Mouse (Mus musculus) frontal cortex, postnatal 10 days (tissue): ENCODE measurements at regions not wholly inside any gene's neighbourhood (a gene's known extent, or its start where the extent isn't known, plus 50 kb on each side); places are given as distances from the start of the nearest gene placed in this dataset.
"Not testable (repeated sequence)": the region's sequence is repeated elsewhere in the genome, so short reads cannot be mapped to it uniquely, and the experiment has no call there.

Experiments
- DNase-seq, 2 experiments: peaks; one replicate each; pipeline ENCODE4 v3.0.0; 2022; ENCODE audit warnings: low spot score in 2 of 2, mixed read lengths in 1 of 2

DNA sequence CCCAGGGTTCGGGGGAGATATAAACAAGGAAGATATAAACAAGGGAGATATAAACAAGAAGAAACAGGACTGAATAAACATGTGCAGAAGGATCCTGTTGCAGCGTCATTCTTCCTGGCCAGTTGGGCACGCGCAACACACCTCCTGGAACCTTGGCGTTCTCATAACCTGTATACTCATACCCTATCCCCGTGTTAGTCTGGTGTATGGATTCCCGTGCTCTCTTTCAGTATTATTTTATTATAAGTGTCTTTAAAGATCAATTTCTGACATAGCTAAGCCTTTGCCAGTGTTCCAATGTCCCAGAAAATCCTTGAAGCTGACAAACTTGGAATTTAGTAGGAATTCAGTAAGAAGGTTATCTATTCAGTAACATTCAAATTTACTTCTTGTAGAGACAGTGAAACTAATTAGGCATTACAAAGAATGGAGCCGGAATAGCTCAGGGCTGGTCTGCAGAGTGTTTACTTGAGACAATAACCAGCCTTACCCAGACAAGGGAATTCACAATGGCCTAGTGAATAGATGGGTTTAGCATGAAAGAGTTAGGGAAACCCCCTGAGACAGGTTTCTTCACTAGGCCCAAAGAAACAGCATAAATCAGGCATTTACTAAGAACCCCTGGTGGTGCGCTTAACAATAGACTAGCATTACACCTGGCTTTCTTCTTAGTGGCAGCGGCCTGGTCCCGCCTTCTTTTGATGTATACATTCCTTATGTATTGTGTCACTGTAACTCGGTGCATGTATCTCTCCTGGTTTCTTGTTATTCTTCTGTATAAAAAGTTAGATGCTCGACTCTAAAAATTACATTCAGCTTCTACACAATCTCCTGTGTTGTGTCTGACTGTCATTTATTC lies 458.4 kb downstream of the Epm2a start:
- not testable (repeated sequence) for DNase-seq

DNA sequence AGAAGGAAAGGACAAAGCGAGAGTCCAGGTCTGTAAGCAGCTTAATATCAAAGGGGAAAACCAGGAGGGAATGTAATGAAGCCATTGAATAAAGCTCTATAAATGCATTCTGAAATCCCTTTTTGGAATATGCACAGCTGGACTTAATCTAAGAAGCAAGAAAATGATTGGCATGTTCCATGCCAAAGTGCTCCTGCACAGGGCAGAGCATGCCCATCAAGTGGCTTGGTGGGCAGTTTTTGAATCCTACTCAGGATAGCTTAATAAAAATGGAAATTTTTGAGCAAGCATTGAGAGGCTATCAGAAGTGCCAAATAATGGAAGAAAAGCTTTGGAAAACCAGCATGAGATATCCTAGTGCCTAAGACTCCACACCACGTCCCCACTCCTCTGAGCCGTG lies 466.1 kb downstream of the Epm2a start:
- DNase-seq, result no peak

DNA sequence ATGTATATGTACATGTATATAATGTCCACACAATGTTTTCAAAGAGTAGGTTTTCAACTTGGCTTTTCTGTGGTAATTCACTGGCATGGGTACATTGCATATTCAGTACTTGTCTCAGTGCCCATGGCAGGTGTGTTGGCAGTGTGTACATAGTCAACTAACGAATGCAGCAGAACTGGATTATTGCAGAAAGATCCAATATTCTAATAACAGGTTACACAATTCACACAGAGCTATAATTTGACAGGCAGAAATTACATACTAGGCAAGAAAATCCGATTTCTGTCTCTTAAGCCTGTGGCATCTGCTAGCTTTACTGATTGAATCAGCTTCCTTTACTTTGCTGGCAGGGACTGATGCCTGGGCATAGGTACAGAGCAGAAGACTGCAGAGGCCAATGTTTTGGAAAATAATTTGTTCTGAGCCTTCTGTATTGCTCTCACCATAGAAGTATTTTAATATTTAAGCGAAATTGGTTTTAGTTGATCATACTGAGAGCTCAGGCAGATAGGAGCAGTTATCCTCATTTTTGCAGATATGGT lies 479.3 kb downstream of the Epm2a start:
- no peak for DNase-seq

DNA sequence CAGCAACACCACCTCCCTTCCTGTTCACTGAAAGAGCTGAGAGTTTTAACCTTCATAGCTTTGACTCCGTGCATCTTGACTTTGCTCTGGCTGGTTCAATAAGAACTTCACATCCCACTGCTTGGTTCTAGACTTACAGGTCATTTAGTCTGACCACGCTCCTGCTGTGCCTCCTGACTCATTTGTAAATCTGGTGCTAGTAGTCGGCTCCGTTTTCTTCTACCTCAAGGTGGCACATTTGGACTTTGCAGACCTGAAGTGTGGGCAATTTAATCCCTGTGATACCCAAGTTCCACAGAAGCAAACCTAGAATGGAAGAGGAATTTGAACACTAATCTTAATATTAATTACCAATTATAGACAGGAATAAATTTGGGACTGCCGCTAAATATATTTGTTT lies 497.9 kb downstream of the Epm2a start:
- no peak for DNase-seq

DNA sequence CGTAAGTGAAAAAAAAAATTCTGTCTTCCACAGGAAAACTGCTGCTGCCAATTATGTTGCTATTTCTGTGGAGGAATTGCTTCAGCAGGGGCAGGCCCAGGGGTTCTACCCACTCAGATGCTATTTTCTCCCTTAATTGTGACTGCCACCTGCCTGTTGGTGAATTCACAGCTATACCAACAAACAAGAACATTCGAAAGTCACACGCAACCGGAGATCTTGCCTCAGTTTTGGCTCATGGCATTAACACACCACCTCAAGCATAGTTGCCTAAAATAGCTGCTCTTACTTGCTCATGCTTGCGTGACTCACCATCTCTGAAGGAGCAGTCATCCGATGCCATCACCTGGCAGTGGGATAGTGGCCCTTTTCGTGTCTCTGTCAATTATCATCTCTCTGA lies 498.3 kb downstream of the Epm2a start:
- DNase-seq, result peak in 1 of 2 experiments; percentile 7

DNA sequence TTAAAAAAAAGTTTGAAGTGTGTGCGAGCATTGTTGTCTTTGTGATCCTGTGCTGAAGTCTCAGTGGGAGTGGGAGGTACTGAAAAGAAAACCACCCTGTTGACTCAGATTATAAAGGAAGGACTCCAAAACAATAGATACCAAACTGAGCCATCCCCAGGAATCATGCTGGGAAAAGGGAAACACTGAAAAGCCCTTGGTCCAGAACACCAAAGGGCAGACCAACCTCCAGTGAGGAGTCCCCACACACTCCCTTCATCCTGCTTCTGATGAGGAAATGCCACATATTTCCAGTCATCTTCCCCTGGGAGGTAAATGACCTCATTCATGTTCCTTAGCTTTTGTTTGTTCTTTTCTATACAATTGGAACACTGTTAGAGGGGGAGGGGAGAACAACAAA lies 502.9 kb downstream of the Epm2a start:
- DNase-seq, result no peak

DNA sequence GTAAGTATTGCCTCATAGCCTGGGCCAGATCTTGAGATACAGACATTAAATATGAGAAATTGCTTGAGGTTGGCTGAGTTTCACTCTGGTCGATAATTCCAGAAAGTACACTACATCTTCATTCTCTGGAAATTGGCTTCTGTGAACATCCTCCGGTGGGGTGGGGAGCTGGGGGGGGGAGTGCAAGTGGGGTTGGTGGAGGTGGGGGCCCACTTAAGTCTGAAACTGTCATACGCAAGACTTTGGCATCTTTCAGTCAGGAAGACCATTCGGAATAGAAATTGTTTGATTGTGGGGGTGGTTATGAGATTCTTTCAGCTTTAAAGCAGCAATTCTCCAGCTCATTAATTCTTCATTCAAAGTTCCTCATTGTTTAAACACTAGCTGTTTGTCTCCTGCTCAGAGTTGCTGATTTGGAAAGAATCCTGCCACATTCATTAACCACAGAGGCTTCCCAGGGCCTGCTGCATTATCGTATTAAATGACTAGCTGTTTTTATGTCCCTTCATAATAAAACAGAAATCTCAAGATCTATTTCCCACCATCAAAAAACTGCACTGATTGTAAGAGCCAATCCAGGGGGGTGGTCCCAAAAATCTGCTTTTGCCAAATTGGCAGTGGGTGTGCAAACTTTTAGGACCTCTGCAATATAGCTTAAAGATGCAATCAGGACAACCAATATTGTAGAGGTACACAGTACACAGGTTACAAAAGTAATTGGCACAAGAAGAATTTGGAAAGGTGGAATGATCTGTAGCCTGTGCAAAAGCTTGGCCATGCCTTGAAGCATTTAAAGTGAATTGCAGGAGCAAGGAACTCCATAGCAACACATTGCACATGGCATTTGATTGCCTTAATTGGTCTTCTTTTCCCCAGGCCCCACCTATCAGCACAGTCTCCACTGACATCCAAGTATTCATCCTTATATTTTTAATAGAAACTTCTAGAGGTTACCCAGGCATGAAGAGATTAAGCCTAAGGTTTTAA lies 532.2 kb downstream of the Epm2a start:
- DNase-seq, result peak in 1 of 2 experiments; percentile 7

DNA sequence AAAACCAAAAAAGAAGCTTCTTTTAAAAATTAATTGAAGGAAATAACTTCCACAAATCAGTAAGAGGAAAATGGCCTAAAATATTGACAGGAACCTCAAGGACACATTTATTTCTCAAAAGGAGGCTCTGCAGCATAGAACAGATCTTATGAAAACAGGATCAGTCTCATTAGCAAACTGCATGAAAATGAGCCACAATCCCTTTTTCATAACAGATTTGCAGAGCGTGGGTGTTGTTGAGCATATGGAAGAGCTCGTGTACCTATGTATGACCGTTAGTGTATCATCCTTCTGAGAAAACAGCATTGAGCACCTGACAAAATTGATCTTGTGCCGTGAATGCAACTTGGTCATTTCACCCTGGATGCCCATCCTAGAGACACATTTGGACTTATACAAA lies 543.0 kb downstream of the Epm2a start:
- no peak for DNase-seq

DNA sequence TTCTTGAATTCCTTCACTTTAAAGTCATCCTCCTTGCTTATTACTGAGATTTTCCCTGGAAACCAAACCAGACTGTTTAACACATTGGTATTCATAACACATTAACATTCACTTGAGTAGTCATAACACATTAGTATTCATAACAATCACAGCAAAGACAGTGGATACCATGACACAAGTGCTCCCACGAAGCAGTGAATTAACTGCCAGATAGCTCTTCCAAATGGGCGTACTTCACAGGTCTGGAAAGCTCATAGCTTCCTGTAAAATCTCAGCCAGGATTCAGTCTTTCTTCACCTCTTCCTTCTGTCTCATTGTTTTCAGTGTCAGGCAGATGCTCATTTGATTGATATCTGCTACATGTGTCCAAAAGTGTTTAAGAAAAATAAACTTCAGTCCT lies 545.7 kb downstream of the Epm2a start:
- DNase-seq, result no peak

DNA sequence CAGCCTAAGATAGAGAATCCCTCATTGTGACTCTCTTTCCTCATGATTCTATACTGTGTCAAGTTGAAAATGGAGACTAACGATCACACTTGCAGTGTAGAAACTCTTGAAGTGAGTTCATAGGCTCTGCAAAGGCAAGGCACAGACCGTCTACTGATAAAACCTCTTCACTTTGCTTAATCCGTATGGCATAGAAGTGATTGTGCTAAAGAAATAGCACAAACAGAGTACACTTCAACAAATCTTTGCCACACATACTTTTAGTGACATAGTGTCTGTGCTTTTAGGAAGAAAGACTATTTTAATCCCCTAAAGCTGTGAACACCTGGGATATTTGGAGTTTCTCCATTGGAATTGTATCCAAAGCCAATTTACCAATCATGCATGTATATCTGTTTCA lies 578.9 kb downstream of the Epm2a start:
- no peak for DNase-seq

DNA sequence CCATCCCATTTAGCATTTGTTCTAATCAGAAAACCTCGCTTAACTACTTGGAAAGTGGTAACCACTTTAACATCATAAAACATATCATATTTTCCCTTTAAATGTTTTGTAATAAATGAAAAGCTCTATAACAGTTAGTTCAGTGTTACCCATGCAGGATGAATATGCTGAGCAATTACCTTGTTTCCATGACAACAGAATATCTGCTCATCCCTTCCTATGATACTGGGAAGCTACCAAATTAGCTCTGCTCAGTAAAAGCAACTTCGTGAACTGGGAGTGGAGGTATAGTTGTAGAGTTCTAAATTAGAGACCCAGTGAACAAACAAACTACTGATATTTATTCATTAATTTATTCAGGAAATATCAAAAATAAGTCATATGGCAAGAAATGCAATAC lies 595.0 kb downstream of the Epm2a start:
- DNase-seq, result no peak

DNA sequence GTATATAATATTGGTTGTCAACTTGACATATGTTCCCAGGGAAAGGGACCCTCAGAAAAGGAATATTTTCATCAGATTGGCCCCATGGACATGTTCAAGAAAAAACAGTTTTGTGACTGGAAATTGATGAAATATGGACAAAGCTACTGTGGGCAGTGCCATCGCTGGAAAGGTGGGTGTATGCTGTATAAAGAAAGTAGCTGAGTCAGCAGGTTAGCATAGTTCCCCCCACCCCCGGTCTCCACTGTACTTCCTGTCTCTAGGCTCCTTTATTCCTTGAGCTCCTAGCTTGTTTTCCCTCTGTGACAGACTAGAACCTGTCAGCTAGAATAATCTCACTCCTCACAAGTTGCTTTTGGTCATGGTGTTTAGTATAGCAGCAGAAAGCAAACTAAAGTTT lies 599.6 kb downstream of the Epm2a start:
- DNase-seq, result no peak

DNA sequence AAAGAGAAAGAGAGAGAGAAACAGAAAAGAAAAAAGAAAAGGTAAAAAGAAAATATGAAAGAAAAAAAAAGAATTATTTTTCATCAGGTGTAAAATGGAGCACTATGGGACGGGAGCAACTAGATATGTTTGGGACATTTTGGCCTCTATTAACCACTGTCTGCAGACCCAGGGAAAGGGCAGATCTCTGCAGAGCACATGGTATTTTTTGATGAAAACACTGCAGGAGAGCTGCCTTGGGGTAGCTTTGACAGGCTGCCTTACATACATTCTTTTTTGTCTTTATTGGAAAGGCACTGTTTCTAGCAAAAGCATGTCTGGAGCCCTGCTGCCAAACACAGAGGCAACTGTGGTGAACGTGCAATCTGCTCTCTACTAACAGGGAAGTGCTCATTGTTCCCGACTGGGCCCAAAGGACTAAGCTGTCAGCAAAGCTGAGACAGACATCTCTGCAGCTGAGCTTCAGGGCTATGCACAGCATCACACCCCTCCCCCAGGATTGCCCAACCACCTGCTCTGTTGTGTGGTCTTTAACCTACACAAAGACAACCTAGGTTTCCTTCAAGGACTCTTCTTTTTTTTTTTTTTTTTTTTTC lies 617.2 kb downstream of the Epm2a start:
- no peak for DNase-seq

DNA sequence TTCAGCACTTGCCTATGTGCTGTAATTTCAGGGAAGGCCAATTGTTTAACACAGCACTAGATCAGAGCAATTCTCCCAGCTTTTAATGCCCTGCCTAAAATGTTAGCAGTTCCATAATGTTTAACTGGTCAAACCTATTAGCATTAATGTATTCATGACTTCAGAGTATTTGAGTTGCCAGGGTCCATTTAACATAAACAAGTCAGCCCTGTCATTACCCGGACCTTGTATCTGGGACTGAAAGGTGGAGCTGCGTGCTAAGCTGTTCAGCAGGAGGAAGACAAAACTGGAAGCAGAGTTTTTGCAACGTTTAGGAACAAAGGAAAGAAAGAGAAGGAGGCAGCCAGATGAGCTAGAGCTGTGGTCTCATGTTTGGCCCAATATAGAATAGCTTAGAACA lies 661.8 kb downstream of the Epm2a start:
- DNase-seq, result no peak

DNA sequence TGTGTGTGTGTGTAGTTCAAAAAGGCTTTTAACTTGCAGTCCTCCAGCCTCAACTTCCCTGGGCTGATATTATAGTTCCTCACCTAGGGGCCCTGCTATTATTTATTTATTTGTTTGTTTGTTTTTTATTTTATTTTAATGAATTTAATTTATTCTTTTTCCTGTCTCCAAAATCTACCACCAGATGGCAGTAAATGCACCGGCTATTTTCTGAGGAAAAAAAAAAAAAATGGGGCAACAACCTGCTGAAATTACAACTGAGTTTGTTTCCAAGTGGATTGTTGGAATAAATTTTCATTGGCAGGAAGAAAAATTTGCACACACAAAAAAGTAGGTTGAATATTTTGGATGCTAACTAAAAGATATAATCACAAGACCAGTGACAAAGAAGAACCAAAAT lies 662.7 kb downstream of the Epm2a start:
- DNase-seq, result no peak

DNA sequence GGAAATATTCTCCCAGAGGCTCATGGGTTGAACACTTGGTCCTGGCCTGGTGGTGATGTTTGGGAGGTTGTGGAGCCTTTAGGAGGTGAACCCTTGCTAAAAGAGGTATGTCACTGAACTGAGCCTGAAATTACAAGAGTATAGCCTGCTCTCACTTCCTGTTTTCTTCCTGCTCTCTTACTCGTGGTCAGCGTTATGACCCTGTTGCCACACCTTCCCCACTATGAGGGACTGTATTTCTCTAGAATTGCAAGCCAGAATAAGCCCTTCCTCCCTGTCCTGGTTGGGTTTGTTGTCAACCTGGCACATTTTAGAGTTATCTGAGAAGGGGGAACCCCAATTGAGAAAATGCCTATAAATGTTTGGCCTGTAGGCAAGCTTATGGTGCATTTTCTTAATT lies 674.1 kb downstream of the Epm2a start:
- no peak for DNase-seq

DNA sequence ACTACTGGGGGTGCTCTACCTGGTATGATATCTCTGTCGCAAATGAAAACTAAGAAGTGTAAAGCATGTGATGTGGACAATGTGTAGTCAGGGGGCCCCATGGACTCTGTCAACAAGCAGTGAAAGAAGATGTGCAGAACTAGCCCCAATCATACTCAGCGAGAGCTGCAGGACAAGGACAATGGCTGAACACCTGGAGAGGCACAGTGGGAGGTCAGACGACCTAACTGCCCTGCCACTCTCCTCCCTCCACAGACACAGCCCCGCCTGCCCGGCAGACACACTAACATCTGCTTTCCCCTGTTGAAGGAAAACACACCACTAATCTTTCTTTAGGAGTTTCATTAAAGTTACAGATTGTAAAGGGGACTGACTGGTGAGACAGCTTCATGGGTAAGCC lies 675.1 kb downstream of the Epm2a start:
- no peak for DNase-seq

DNA sequence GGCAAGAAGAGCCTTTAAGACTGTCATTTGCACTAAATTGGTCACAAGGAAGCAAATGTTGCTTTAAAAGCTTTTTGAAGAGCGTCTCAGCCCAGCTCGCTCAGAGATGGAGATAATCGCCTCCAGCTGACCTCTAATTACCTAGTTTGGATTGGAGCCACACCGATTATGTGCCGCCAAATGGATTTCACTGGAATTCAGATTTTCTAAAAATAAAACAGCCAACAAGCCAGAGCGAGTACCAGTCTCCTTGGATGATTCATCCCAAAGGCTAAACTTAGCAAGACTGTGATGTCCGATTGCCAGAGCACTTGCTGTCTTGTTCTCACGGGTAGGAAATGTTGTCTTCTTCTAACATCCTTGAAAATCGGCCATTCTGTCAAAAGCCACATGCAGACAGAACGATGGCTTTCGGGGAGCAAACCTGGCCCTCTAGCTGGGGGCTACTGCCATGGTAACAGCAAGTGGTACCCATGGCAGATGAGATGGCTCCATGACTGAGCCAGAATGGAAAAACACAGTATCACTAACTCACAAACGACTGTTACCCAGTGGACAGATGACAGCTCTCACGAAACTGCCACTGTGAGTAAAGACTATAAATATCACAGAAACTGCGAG lies 676.1 kb downstream of the Epm2a start:
- peak; percentile 5 to 14 for DNase-seq

DNA sequence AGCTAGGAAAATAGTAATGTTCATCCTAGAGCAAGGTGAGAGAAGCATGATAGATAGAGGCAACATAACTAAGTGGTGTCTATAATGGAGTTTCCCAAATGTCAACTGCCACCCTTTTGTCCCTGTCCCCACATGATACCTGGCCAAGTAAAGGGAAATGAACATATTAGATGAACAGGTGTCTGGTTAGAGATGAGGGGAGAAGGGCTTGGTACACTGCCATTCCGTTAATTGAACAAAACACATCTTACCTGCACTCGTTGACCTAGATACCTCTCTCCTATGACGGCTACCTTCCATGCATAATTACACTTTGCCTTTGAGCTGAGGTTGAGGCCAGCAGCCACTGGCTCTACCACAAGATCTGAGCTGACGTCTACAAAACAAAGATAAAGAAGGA lies 677.4 kb downstream of the Epm2a start:
- no peak for DNase-seq

DNA sequence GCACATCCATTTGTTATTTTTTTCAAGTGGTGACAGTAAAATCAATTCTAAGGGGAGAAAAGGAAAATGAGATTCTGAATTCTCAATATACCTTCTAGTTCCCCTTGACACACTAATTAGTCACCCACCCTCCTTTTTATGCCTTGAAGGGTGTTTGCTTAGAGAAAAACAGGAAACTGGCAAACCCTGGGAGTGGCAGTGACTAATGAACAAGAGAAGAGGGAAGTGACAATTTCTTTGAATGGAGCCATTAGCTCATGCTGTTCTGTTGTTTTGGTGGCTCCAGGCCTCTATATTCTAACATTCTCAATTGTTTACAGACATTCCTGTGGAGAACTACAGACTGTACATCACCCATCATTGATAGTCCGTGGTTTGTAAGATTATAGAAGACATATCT lies 692.0 kb downstream of the Epm2a start:
- no peak for DNase-seq

DNA sequence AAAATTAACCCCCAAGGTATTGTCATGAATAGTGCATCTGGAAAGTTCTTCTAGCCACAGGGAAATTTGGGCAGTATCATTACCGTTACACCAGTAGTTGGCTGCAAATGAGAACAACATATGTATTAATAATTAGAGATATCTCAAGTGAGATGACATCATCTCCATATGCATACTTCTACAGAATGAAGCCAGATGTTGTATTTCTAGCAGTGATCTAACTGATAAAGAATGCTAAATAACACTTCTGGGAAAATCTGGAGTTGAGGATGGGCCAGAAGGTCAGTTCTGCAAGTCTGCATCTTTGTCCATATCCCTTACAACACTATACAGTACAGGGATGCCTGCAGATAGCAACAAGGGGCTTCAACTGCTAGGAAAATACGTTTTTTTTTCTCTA lies 702.7 kb downstream of the Epm2a start:
- DNase-seq, result no peak

DNA sequence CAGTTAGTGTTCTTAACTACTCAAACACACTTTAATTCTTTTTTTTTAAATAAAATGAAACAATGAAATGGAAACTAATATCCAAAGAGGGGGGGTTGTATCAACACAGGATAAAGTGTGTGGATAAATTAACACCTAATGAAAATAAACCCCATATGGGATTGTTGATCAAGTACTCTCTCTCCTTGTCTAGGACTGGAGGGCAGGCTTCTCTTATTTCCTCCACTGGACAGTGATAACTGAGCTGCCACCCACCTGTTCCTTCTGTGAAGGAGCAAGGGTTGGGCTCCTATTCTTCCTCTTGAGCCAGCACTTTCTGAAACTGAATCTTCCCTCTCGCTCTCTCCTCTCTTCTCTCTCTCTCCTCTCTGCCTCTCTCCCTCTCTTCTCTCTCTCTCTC lies 716.5 kb downstream of the Epm2a start:
- DNase-seq, result no peak
